Comparison of ENCODE assay signal across 8 mouse cellular contexts in genomic region chr3:27154280-27154679, GRCm38 (mm10). TPM values are rescaled to one million over a fixed set of nuclear protein-coding genes. Genes with fewer than 3 reads are reported as not detected.
DNase-seq lines count a peak whose midpoint lies in the region; ATAC-seq and TF ChIP-seq lines count a peak whose summit lies in the region.

No protein-coding gene starts in this region.

- no peaks in the 10 kb centered on the region for H3K27me3 ChIP-seq in cerebellum, adult 2 months (ENCODE audit: control insufficient read depth, insufficient read depth, low read length)
- H3K27me3 ChIP-seq in testis, adult 2 months (ENCODE audit: control insufficient read depth, insufficient read depth, low read length), result no peaks in the 10 kb centered on the region
- H3K27me3 ChIP-seq in limb, embryonic 14.5 days (ENCODE audit: control insufficient read depth, insufficient read depth, low read length), result no peaks in the 10 kb centered on the region
- no peaks in the 10 kb centered on the region for H3K27me3 ChIP-seq in stomach, embryonic 16.5 days (ENCODE audit: control insufficient read depth, insufficient read depth, low read length)

- DNase-seq in cerebellum, adult 2 months, result no peak
- DNase-seq in cerebellum, postnatal 10 days, result no peak
- no peak for DNase-seq in testis, postnatal 10 days (ENCODE audit: low spot score)
- peak; percentile 30 for DNase-seq in limb, embryonic 14.5 days (ENCODE audit: low spot score)
- no peak for DNase-seq in spleen, adult 12 weeks (ENCODE audit: low spot score)
- DNase-seq in adrenal gland, adult 2 months, result no peak

- H3K4me2 ChIP-seq in limb, embryonic 14.5 days (replicated peaks; ENCODE audit: low read depth, low read length, severe bottlenecking), result peak overlapping the region; percentile 44
- H3K4me2 ChIP-seq in stomach, embryonic 16.5 days (ENCODE audit: low read depth, low read length), result peak overlapping the region; percentile 48

- H3K9me3 ChIP-seq in limb, embryonic 14.5 days (ENCODE audit: control insufficient read depth, low read length), result no peaks in the 10 kb centered on the region
- no peaks in the 10 kb centered on the region for H3K9me3 ChIP-seq in stomach, embryonic 16.5 days (replicated peaks; ENCODE audit: control insufficient read depth, low read length)

- peak overlapping the region; percentile 22; the same call in 1 of the 2 replicates for H3K9ac ChIP-seq in limb, embryonic 14.5 days (ENCODE audit: low read depth, low read length, severe bottlenecking)
- peak overlapping the region; percentile 44 for H3K9ac ChIP-seq in stomach, embryonic 16.5 days (ENCODE audit: low read length)

- H3K36me3 ChIP-seq in testis, adult 2 months (ENCODE audit: control insufficient read depth, insufficient read depth, low read length), result no peaks in the 10 kb centered on the region
- peaks cover 5% of the 10 kb centered on the region; the same call in 1 of the 2 replicates for H3K36me3 ChIP-seq in limb, embryonic 14.5 days (ENCODE audit: control insufficient read depth, insufficient read depth, low read length)
- 0 out of 2 replicates have a peak, but pooled peaks cover 3% of the 10 kb centered on the region for H3K36me3 ChIP-seq in stomach, embryonic 16.5 days (ENCODE audit: control insufficient read depth, insufficient read depth, low read length)

- no peak for TF ChIP-seq POLR2A in cerebellum, adult 2 months (IDR thresholded peaks at IDR 0.05; ENCODE audit: borderline replicate concordance, insufficient read depth, low read length)
- TF ChIP-seq POLR2A in testis, adult 2 months (IDR thresholded peaks at IDR 0.05; ENCODE audit: control insufficient read depth, low read depth, low read length), result no peak
- no peak for TF ChIP-seq POLR2A in limb, embryonic 14.5 days (IDR thresholded peaks at IDR 0.05; ENCODE audit: borderline replicate concordance, extremely low read depth, insufficient read depth, insufficient read length)

- peak overlapping the region; percentile 62 for H3K4me3 ChIP-seq in cerebellum, adult 2 months (replicated peaks; ENCODE audit: insufficient read depth, low read depth, low read length)
- H3K4me3 ChIP-seq in testis, adult 2 months (ENCODE audit: control insufficient read depth, low read depth, low read length), result peak overlapping the region; percentile 90; the same call in 1 of the 2 replicates
- peak overlapping the region; percentile 60 for H3K4me3 ChIP-seq in limb, embryonic 14.5 days (replicated peaks; ENCODE audit: low read length)
- peak overlapping the region; percentile 94 for H3K4me3 ChIP-seq in stomach, embryonic 16.5 days (replicated peaks; ENCODE audit: low read length)

- no peaks in the 10 kb centered on the region for H3K4me1 ChIP-seq in cerebellum, adult 2 months (ENCODE audit: control insufficient read depth, insufficient read depth, low read length)
- peaks cover 7% of the 10 kb centered on the region for H3K4me1 ChIP-seq in testis, adult 2 months (ENCODE audit: control insufficient read depth, insufficient read depth, low read length)
- H3K4me1 ChIP-seq in limb, embryonic 14.5 days (ENCODE audit: control insufficient read depth, insufficient read depth, low read length), result peaks cover 16% of the 10 kb centered on the region
- peaks cover 12% of the 10 kb centered on the region; the same call in 1 of the 2 replicates for H3K4me1 ChIP-seq in stomach, embryonic 16.5 days (ENCODE audit: control insufficient read depth, insufficient read depth, low read length)

- ATAC-seq in limb, embryonic 14.5 days (ENCODE audit: low FRiP score, low read depth), result 0 out of 2 replicates have a peak, but pooled peaks have one; percentile 5
- no peak for ATAC-seq in stomach, embryonic 16.5 days (ENCODE audit: insufficient read depth, low FRiP score)

- no peak for TF ChIP-seq CTCF in cerebellum, adult 2 months (IDR thresholded peaks at IDR 0.05; ENCODE audit: borderline replicate concordance, insufficient read depth, low read depth, low read length)
- no peak for TF ChIP-seq CTCF in testis, adult 2 months (IDR thresholded peaks at IDR 0.05; ENCODE audit: control insufficient read depth, insufficient read depth, insufficient replicate concordance, low read depth, low read length)

- no peak overlapping the region for H3K27ac ChIP-seq in cerebellum, adult 2 months (ENCODE audit: insufficient read depth, low read length)
- peak overlapping the region; percentile 84 for H3K27ac ChIP-seq in testis, adult 2 months (ENCODE audit: control insufficient read depth, insufficient read depth, low read depth, low read length)
- peak overlapping the region; percentile 77 for H3K27ac ChIP-seq in limb, embryonic 14.5 days (replicated peaks; ENCODE audit: low read depth, low read length)
- H3K27ac ChIP-seq in stomach, embryonic 16.5 days (ENCODE audit: low read length), result peak overlapping the region; percentile 73

- WGBS in cerebellum, adult 2 months, result 72% methylated on average over 2 of the region's 2 CpGs
- WGBS in limb, embryonic 14.5 days, result 60% methylated on average over 2 of the region's 2 CpGs
- 57% methylated on average over 2 of the region's 2 CpGs for WGBS in stomach, embryonic 16.5 days

RNA-seq across cellular contexts. Expression of gene Ect2, which starts 0.6 kb away (rescaled TPM):
- polyA plus RNA-seq in cerebellum, adult 2 months (2012; rRNA removed), result 0.49 and 0.65 TPM in 2 replicates
- polyA plus RNA-seq in testis, adult 2 months (2012; rRNA removed), result 11.5 and 11.9 TPM in 2 replicates
- 19.3 and 21.4 TPM in 2 replicates for polyA plus RNA-seq in limb, embryonic 14.5 days (2012; rRNA removed)
- polyA plus RNA-seq in limb, embryonic 14.5 days (2014; fragmentation: Nextera tagmentation; extraction: Ambion mirVana), result 33.8 and 40.6 TPM in 2 replicates
- 45.7 and 47.3 TPM in 2 replicates for polyA plus RNA-seq in stomach, embryonic 16.5 days (2015; fragmentation: Nextera tagmentation; extraction: Ambion mirVana)
- 1 to 10 TPM; 2.2 to 4.2 TPM for total RNA-seq in adrenal gland, adult 2 months (2021)
- 0.30 and 0.82 TPM in 2 replicates for polyA plus RNA-seq in adrenal gland, adult 2 months (2012; rRNA removed)

RNA-seq across cellular contexts. Expression of gene Nceh1, which starts 28.5 kb away (rescaled TPM):
- 51.5 and 55.8 TPM in 2 replicates for polyA plus RNA-seq in cerebellum, adult 2 months (2012; rRNA removed)
- 1.3 and 2.4 TPM in 2 replicates for polyA plus RNA-seq in testis, adult 2 months (2012; rRNA removed)
- 1.4 and 1.9 TPM in 2 replicates for polyA plus RNA-seq in limb, embryonic 14.5 days (2012; rRNA removed)
- polyA plus RNA-seq in limb, embryonic 14.5 days (2014; fragmentation: Nextera tagmentation; extraction: Ambion mirVana), result 2.8 and 3.2 TPM in 2 replicates
- polyA plus RNA-seq in stomach, embryonic 16.5 days (2015; fragmentation: Nextera tagmentation; extraction: Ambion mirVana), result 7.5 and 8.6 TPM in 2 replicates
- 100 to 1,000 TPM; 138 to 247 TPM for total RNA-seq in adrenal gland, adult 2 months (2021)
- 314 and 323 TPM in 2 replicates for polyA plus RNA-seq in adrenal gland, adult 2 months (2012; rRNA removed)
